Mouse (Mus musculus) midbrain, postnatal 0 days (tissue): ENCODE measurements around the gene Uhrf2. TPM values are rescaled to one million over a fixed set of nuclear protein-coding genes. Genes with fewer than 3 reads are reported as not detected.
"Not testable (repeated sequence)": the region's sequence is repeated elsewhere in the genome, so short reads cannot be mapped to it uniquely, and the experiment has no call there.

Experiments
- ATAC-seq: fragments of 200-750 bp; cut with Nextera tagmentation; 2 replicates; pipeline ENCODE4 v1.8.0; 2017; ENCODE audit warnings: moderate number of reproducible peaks, mild to moderate bottlenecking, moderate TSS enrichment, moderate library complexity; ENCODE audit not compliant: low FRiP score
- DNase-seq: peaks from one replicate; pipeline ENCODE4 v3.0.0-alpha.2; 2015; ENCODE audit warnings: low spot score
- H3K27ac ChIP-seq: fragments of 300-500 bp; sonication (generic); 2 replicates; pipeline ENCODE4 v1.5.1; 2014; ENCODE audit warnings: low read depth, mild to moderate bottlenecking, low read length, mixed read lengths
- H3K27me3 ChIP-seq: fragments of 300-500 bp; sonication (generic); 2 replicates; pipeline ENCODE4 v1.6.1; 2014; ENCODE audit warnings: low read length, control low read depth, mixed read lengths; ENCODE audit not compliant: insufficient read depth
- H3K36me3 ChIP-seq: fragments of 300-500 bp; sonication (generic); 2 replicates; pipeline ENCODE4 v1.6.1; 2014; ENCODE audit warnings: low read length, control low read depth, mixed read lengths; ENCODE audit not compliant: insufficient read depth
- H3K4me1 ChIP-seq: fragments of 300-500 bp; sonication (generic); 2 replicates; pipeline ENCODE4 v1.6.1; 2014; ENCODE audit warnings: mild to moderate bottlenecking, control low read depth, antibody characterized with exemption, low read length, mixed read lengths; ENCODE audit not compliant: insufficient read depth
- H3K4me2 ChIP-seq: fragments of 300-500 bp; sonication (generic); 2 replicates; pipeline ENCODE4 v1.6.1; 2014; ENCODE audit warnings: low read depth, mild to moderate bottlenecking, low read length, mixed read lengths; ENCODE audit not compliant: poor library complexity, severe bottlenecking
- H3K4me3 ChIP-seq: fragments of 300-500 bp; sonication (generic); 2 replicates; pipeline ENCODE4 v1.5.1; 2014; ENCODE audit warnings: low read depth, mild to moderate bottlenecking, low read length, moderate library complexity
- H3K9ac ChIP-seq: fragments of 300-500 bp; sonication (generic); replicated peaks from 2 replicates; pipeline ENCODE4 v1.6.1; 2014; ENCODE audit warnings: mild to moderate bottlenecking, low read length, moderate library complexity, mixed read lengths; ENCODE audit not compliant: poor library complexity, severe bottlenecking
- H3K9me3 ChIP-seq: fragments of 300-500 bp; sonication (generic); 2 replicates; pipeline ENCODE4 v1.6.1; 2016; ENCODE audit warnings: low read length, control low read depth
- CTCF ChIP-seq: IDR thresholded peaks from 2 replicates; pipeline ENCODE4 v1.5.1; 2016; ENCODE audit warnings: antibody characterized with exemption, mild to moderate bottlenecking
- WGBS: fragments of 180-500 bp; shearing (Covaris S2); extraction: QIAGEN DNeasy Blood & Tissue Kit; methylation state at CpG from one replicate; pipeline ENCODE4 v1.1.7; 2014; 5-methylcytosine and 5-hydroxymethylcytosine counted together
- polyA plus RNA-seq: library from polyadenylated mRNA; unstranded; fragments of >200 nt; fragmentation: Nextera tagmentation; extraction: Ambion mirVana; gene quantifications from 2 replicates; pipeline ENCODE4 v1.2.1, GENCODE M21; 2015
- total RNA-seq: library from RNA; depleted of rRNA; stranded (reverse); fragments of >200 nt; gene quantifications from 2 replicates; pipeline ENCODE4 v1.2.3, GENCODE M21; 2014

Uhrf2 gene
- total and polyA plus RNA-seq, 2 experiments from 2014 or later, result 29.7 to 74.4 TPM

DNA sequence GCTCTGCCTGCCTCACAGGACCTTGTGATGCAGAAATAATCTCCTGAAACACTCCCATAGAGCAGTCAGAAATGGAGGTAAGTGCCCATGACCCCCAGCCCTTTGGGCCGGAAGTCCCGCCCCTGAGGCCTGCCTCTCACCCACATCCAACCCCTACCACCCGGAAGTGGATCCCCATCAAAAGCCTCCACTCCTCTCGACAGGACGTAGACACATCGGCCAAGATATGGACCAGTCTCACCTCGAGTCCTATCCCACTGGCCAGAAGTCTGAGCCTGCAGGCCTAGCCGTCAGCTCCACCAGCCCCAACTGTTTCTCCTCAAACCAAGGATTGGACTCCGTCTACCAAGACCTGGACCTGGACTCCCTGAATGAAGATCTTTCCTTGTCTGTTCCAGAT is 26.7 kb upstream of the Uhrf2 start, which contains the start of gene Trpd52l3:
Gene Trpd52l3, plus strand, starts transcription at position 170 of the 400 bp plus-strand sequence.
- TF ChIP-seq CTCF, result no peak
- no peaks in the 10 kb centered on the region for H3K9me3 ChIP-seq
- WGBS, result 95% methylated on average over 9 of the region's 9 CpGs

DNA sequence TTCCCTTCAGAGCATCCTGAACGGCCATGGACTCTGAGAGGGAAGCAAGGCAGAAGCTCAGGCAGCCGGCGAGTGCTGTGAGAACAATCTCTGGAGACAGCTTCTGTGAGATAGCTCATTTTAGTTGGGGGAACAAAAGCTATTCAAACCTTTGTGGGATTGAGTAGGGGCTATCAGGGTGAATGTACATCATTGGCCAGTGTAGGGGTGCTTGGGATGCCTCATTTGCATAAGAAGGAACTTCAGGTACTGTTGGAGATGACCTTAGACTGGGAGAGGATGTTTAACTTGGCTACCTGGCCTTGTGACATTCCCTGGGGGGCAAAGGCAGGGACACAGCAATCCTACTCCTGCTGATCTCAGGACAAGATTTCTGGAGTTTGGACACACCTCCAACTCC is 23.9 kb upstream of the Uhrf2 start:
- no peaks in the 10 kb centered on the region for H3K4me1 ChIP-seq
- no peaks in the 10 kb centered on the region for H3K9me3 ChIP-seq
- no peaks in the 10 kb centered on the region for H3K36me3 ChIP-seq
- no peak overlapping the region for H3K4me3 ChIP-seq
- H3K27ac ChIP-seq, result no peak overlapping the region
- no peak for ATAC-seq
- no peaks in the 10 kb centered on the region for H3K27me3 ChIP-seq
- no peak overlapping the region for H3K9ac ChIP-seq
- no peak for TF ChIP-seq CTCF
- DNase-seq, result no peak
- 70% methylated on average over 3 of the region's 3 CpGs for WGBS
- no peak overlapping the region for H3K4me2 ChIP-seq

More for the DNA sequence above, 26.7 kb upstream of the Uhrf2 start, which contains the start of gene Trpd52l3:
- no peak within 1 kb of the TSS for H3K4me2 ChIP-seq
- no peak within 1 kb of the TSS for H3K27ac ChIP-seq
- ATAC-seq, result no peak
- H3K4me1 ChIP-seq, result no peaks in the 10 kb centered on the region
- no peaks in the 10 kb centered on the region for H3K27me3 ChIP-seq
- DNase-seq, result no peak
- no peaks in the 10 kb centered on the region for H3K36me3 ChIP-seq
- H3K4me3 ChIP-seq, result no peak within 1 kb of the TSS
- no peak within 1 kb of the TSS for H3K9ac ChIP-seq

DNA sequence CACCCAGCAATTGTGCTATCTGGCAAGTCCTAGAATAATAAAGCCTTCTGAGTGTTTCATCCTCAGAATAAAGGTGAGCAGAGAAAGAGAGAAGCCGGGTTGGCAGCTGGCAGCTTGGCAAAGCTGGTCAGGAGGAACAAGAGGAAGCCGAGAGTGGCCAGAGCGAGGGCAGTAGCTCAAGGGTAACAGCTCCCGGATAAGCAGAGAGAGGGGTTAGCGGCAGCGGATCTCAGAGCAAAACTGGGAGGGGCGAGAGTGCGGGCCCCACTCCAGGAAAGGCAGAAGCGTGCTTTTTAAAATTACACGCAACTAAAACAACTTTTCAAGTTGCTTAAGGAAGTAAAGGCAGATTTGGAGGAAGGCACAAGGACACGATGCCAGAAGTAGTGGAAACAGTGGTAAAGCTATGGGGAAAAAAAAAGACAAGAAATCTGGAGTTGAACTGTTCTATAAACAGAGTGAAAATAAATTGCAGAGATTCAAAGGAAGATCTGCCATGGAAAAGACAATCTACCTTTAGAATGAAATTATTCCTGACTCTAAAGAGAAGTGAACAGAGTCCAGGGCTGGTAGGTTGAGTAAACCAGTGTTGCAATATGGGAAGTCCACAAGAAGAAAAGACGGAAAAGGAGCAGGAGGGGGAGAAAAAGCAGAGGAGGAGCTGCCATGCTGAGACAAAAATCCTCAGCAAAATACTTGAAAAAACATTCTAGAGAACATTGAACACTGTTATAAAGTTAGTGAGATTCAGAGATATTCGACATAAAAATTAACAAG is 19.6 kb upstream of the Uhrf2 start:
- ATAC-seq (no peak), DNase-seq (no peak)
- Histone ChIP-seq H3K27me3 (no peaks in the 10 kb centered on the region), H3K36me3 (no peaks in the 10 kb centered on the region), H3K4me2 (no peak overlapping the region), H3K4me3 (no peak overlapping the region), H3K9ac (no peak overlapping the region), H3K27ac (no peak overlapping the region), H3K9me3 (no peaks in the 10 kb centered on the region), H3K4me1 (no peaks in the 10 kb centered on the region)
- WGBS, result 71% methylated on average over 13 of the region's 13 CpGs
- no peak for TF ChIP-seq CTCF

DNA sequence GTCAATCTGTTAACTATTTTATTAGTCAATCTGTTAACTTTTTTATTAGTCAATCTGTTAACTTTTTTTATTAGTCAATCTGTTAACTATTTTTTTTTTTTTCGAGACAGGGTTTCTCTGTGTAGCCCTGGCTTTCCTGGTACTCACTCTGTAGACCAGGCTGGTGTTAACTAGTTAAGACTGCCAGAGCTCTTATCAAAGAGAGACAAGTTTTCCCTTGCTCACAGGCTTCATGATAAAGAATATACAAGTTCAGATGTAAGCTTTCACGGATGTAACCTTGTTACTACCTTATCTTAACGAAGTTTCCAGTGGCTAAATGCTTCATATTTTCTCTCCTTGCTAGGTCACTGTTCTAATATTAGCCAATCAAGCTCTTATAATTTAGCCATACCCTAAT is 16.0 kb upstream of the Uhrf2 start:
- no peak overlapping the region for H3K4me3 ChIP-seq
- H3K27me3 ChIP-seq, result no peaks in the 10 kb centered on the region
- DNase-seq (no peak), ATAC-seq (no peak)
- no peaks in the 10 kb centered on the region for H3K9me3 ChIP-seq
- H3K36me3 ChIP-seq, result no peaks in the 10 kb centered on the region
- no peak for TF ChIP-seq CTCF
- no peak overlapping the region for H3K9ac ChIP-seq
- WGBS, result 84% methylated on average over 3 of the region's 3 CpGs
- no peaks in the 10 kb centered on the region for H3K4me1 ChIP-seq
- H3K4me2 ChIP-seq, result no peak overlapping the region
- H3K27ac ChIP-seq, result no peak overlapping the region

DNA sequence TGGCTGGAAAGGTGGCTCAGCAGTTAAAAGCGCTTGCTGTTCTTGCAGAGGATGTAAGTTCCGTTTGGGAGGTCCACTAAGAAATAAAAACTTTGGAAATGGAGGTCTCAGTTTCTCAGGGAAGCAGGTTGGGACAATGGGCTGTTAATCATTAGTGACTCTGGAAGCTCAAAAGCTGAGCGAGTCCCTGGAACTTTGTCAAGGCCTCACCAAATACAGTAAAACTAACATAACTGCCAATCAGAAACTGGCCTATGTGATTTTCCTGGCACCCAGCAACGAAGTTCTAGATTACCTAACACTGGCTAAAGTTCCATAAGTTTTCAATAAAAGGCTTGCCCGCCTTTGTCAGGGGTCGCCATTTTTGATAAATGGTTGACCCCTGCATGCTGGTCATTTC is 14.2 kb upstream of the Uhrf2 start:
- DNase-seq, result no peak
- no peaks in the 10 kb centered on the region for H3K4me1 ChIP-seq
- no peak overlapping the region for H3K27ac ChIP-seq
- H3K36me3 ChIP-seq, result no peaks in the 10 kb centered on the region
- H3K4me2 ChIP-seq, result no peak overlapping the region
- H3K4me3 ChIP-seq, result no peak overlapping the region
- H3K27me3 ChIP-seq, result no peaks in the 10 kb centered on the region
- no peak overlapping the region for H3K9ac ChIP-seq
- WGBS, result 89% methylated on average over 6 of the region's 6 CpGs
- no peak for TF ChIP-seq CTCF
- no peak for ATAC-seq
- no peaks in the 10 kb centered on the region for H3K9me3 ChIP-seq

DNA sequence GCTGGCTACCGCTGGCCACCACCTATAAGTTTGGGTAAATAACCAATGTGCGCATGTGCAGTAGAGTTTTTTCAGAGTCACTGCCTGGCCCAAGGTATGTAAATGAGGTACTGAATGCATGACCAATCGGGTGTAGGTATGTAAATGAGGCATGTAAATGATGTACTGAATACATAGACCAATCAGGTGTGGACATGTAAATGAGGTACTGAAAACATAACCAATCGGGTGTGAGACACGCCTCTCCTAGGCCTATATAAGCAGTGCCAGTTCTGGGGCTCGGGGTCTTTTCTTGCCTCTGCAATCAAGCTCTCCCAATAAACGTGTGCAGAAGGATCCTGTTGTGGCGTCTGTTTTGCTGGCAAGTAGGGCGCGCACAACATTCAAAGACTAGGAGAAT is 6.9 kb upstream of the Uhrf2 start:
- not testable (repeated sequence) for H3K9ac ChIP-seq

More for the DNA sequence above, 6.9 kb upstream of the Uhrf2 start:
- DNase-seq, ATAC-seq, H3K9me3 ChIP-seq, H3K4me1 ChIP-seq, H3K27me3 ChIP-seq, H3K4me2 ChIP-seq, H3K36me3 ChIP-seq, H3K27ac ChIP-seq, H3K4me3 ChIP-seq: not testable (repeated sequence)
- WGBS, result 94% methylated on average over 10 of the region's 10 CpGs
